Mouse (Mus musculus) limb, embryonic 13.5 days (tissue): ENCODE measurements at regions not wholly inside any gene's neighbourhood (a gene's known extent, or its start where the extent isn't known, plus 50 kb on each side); places are given as distances from the start of the nearest gene placed in this dataset.

ENCODE experiments used
- ATAC-seq: fragments of 200-750 bp; cut with Nextera tagmentation; 2 replicates; pipeline ENCODE4 v1.8.0; 2017; ENCODE audit warnings: low read depth, moderate number of reproducible peaks, moderate TSS enrichment; ENCODE audit not compliant: low FRiP score
- H3K27ac ChIP-seq: fragments of 300-500 bp; sonication (generic); 2 replicates; pipeline ENCODE4 v1.5.1; 2015; ENCODE audit warnings: inconsistent platforms, mild to moderate bottlenecking, moderate library complexity
- H3K27me3 ChIP-seq: fragments of 300-500 bp; sonication (generic); 2 replicates; pipeline ENCODE4 v1.6.1; 2015; ENCODE audit warnings: mild to moderate bottlenecking, inconsistent platforms
- H3K36me3 ChIP-seq: fragments of 300-500 bp; sonication (generic); 2 replicates; pipeline ENCODE4 v1.6.1; 2015; ENCODE audit warnings: inconsistent platforms, mild to moderate bottlenecking, moderate library complexity
- H3K4me1 ChIP-seq: fragments of 300-500 bp; sonication (generic); 2 replicates; pipeline ENCODE4 v1.6.1; 2015; ENCODE audit warnings: inconsistent platforms
- H3K4me2 ChIP-seq: fragments of 300-500 bp; sonication (generic); replicated peaks from 2 replicates; pipeline ENCODE4 v1.6.1; 2015; ENCODE audit warnings: inconsistent platforms, mild to moderate bottlenecking, moderate library complexity
- H3K4me3 ChIP-seq: fragments of 300-500 bp; sonication (generic); 2 replicates; pipeline ENCODE4 v1.5.1; 2015; ENCODE audit warnings: moderate library complexity, mild to moderate bottlenecking, inconsistent platforms
- H3K9ac ChIP-seq: fragments of 300-500 bp; sonication (generic); 2 replicates; pipeline ENCODE4 v1.6.1; 2015; ENCODE audit warnings: mild to moderate bottlenecking, inconsistent platforms
- H3K9me3 ChIP-seq: fragments of 300-500 bp; sonication (generic); 2 replicates; pipeline ENCODE4 v1.6.1; 2016; ENCODE audit warnings: inconsistent platforms
- WGBS: fragments of 180-500 bp; shearing (Covaris S2); methylation state at CpG from one replicate; pipeline ENCODE4 v1.1.7; 2015; 5-methylcytosine and 5-hydroxymethylcytosine counted together

- WGBS = 62% methylated on average over 6 of the region's 6 CpGs
- Histone ChIP-seq H3K27me3 (no peaks in the 10 kb centered on the region), H3K9me3 (no peaks in the 10 kb centered on the region), H3K4me1 (peaks cover 6% of the 10 kb centered on the region), H3K27ac (no peak overlapping the region), H3K9ac (no peak overlapping the region), H3K4me2 (no peak overlapping the region), H3K36me3 (no peaks in the 10 kb centered on the region), H3K4me3 (no peak overlapping the region)
- ATAC-seq = no peak
These were observed 192.8 kb downstream of the Ly86 start for GRCm38 (mm10) chr13:37537793-37538192.

- Histone ChIP-seq H3K36me3 (no peaks in the 10 kb centered on the region), H3K27me3 (no peaks in the 10 kb centered on the region), H3K27ac (no peak overlapping the region), H3K9ac (0 out of 2 replicates have a peak overlapping the region, but pooled peaks have one; percentile 15), H3K4me2 (no peak overlapping the region), H3K9me3 (no peaks in the 10 kb centered on the region), H3K4me3 (no peak overlapping the region), H3K4me1 (peaks cover 6% of the 10 kb centered on the region)
- 19% methylated on average over 4 of the region's 5 CpGs for WGBS
- ATAC-seq = peak; percentile 44; the same call in 1 of the 2 replicates
These were observed 196.0 kb downstream of the Ly86 start for GRCm38 (mm10) chr13:37540980-37541531.

- 9% methylated on average over 6 of the region's 6 CpGs for WGBS
- no peak overlapping the region for H3K9ac ChIP-seq
- no peaks in the 10 kb centered on the region for H3K27me3 ChIP-seq
- H3K4me3 ChIP-seq = no peak overlapping the region
- ATAC-seq = peak; percentile 32; the same call in 1 of the 2 replicates
- no peaks in the 10 kb centered on the region for H3K36me3 ChIP-seq
- H3K4me2 ChIP-seq = peak overlapping the region; percentile 30; the same call in 1 of the 2 replicates
- peaks cover 6% of the 10 kb centered on the region for H3K4me1 ChIP-seq
- no peak overlapping the region for H3K27ac ChIP-seq
- H3K9me3 ChIP-seq = no peaks in the 10 kb centered on the region
These were observed 196.7 kb downstream of the Ly86 start for GRCm38 (mm10) chr13:37541674-37542073.

GRCm38 (mm10) chr13:37542744-37543196, 197.8 kb downstream of the Ly86 start:
- no peaks in the 10 kb centered on the region for H3K27me3 ChIP-seq
- H3K9ac ChIP-seq = no peak overlapping the region
- ATAC-seq = no peak

GRCm38 (mm10) chr13:37543788-37544187, 198.8 kb downstream of the Ly86 start:
- Histone ChIP-seq H3K27me3 (no peaks in the 10 kb centered on the region), H3K4me1 (peaks cover 6% of the 10 kb centered on the region), H3K9me3 (no peaks in the 10 kb centered on the region), H3K4me2 (no peak overlapping the region), H3K4me3 (no peak overlapping the region), H3K27ac (no peak overlapping the region), H3K36me3 (no peaks in the 10 kb centered on the region), H3K9ac (no peak overlapping the region)
- 79% methylated on average over 3 of the region's 3 CpGs for WGBS
- no peak for ATAC-seq

More at GRCm38 (mm10) chr13:37542744-37543196, 197.8 kb downstream of the Ly86 start:
- H3K27ac ChIP-seq = no peak overlapping the region
- no peak overlapping the region for H3K4me2 ChIP-seq
- no peaks in the 10 kb centered on the region for H3K36me3 ChIP-seq
- H3K9me3 ChIP-seq = no peaks in the 10 kb centered on the region
- peaks cover 6% of the 10 kb centered on the region for H3K4me1 ChIP-seq
- H3K4me3 ChIP-seq = no peak overlapping the region
- WGBS = 87% methylated on average over 13 of the region's 13 CpGs

GRCm38 (mm10) chr13:37544696-37545095, 199.7 kb downstream of the Ly86 start:
- H3K4me3 ChIP-seq = no peak overlapping the region
- no peak overlapping the region for H3K9ac ChIP-seq
- H3K27me3 ChIP-seq = no peaks in the 10 kb centered on the region
- no peaks in the 10 kb centered on the region for H3K36me3 ChIP-seq
- H3K4me1 ChIP-seq = peaks cover 6% of the 10 kb centered on the region
- ATAC-seq = no peak
- H3K27ac ChIP-seq = no peak overlapping the region
- no peak overlapping the region for H3K4me2 ChIP-seq
- no peaks in the 10 kb centered on the region for H3K9me3 ChIP-seq
- 90% methylated on average over 2 of the region's 2 CpGs for WGBS

- 73% methylated on average over 3 of the region's 3 CpGs for WGBS
- H3K27ac ChIP-seq = no peak overlapping the region
- ATAC-seq = no peak
These were observed 201.5 kb downstream of the Ly86 start for GRCm38 (mm10) chr13:37546556-37546955.

GRCm38 (mm10) chr13:37550584-37550983, 205.6 kb downstream of the Ly86 start:
- Histone ChIP-seq H3K4me1 (peaks cover 10% of the 10 kb centered on the region), H3K4me3 (no peak overlapping the region), H3K36me3 (no peaks in the 10 kb centered on the region), H3K9ac (no peak overlapping the region), H3K9me3 (no peaks in the 10 kb centered on the region), H3K27ac (no peak overlapping the region), H3K27me3 (no peaks in the 10 kb centered on the region), H3K4me2 (no peak overlapping the region)
- ATAC-seq = no peak
- WGBS = 87% methylated on average over 4 of the region's 4 CpGs

More at GRCm38 (mm10) chr13:37546556-37546955, 201.5 kb downstream of the Ly86 start:
- Histone ChIP-seq H3K9ac (no peak overlapping the region), H3K36me3 (no peaks in the 10 kb centered on the region), H3K4me1 (peaks cover 5% of the 10 kb centered on the region), H3K4me2 (no peak overlapping the region), H3K9me3 (no peaks in the 10 kb centered on the region), H3K4me3 (no peak overlapping the region), H3K27me3 (no peaks in the 10 kb centered on the region)

GRCm38 (mm10) chr13:37553392-37553791, 208.4 kb downstream of the Ly86 start:
- Histone ChIP-seq H3K9me3 (no peaks in the 10 kb centered on the region), H3K9ac (no peak overlapping the region), H3K27ac (no peak overlapping the region), H3K36me3 (no peaks in the 10 kb centered on the region), H3K27me3 (no peaks in the 10 kb centered on the region), H3K4me2 (no peak overlapping the region), H3K4me3 (no peak overlapping the region), H3K4me1 (peaks cover 10% of the 10 kb centered on the region)
- 38% methylated on average over 5 of the region's 5 CpGs for WGBS
- ATAC-seq = no peak

GRCm38 (mm10) chr13:37557183-37557582, 212.2 kb downstream of the Ly86 start:
- Histone ChIP-seq H3K9ac (no peak overlapping the region), H3K9me3 (no peaks in the 10 kb centered on the region), H3K4me3 (no peak overlapping the region), H3K4me1 (peaks cover 36% of the 10 kb centered on the region), H3K27me3 (no peaks in the 10 kb centered on the region), H3K27ac (no peak overlapping the region), H3K36me3 (no peaks in the 10 kb centered on the region), H3K4me2 (no peak overlapping the region)
- WGBS = 71% methylated on average over 8 of the region's 8 CpGs
- no peak for ATAC-seq

- Histone ChIP-seq H3K9me3 (no peaks in the 10 kb centered on the region), H3K36me3 (no peaks in the 10 kb centered on the region), H3K4me3 (no peak overlapping the region), H3K4me1 (peaks cover 42% of the 10 kb centered on the region), H3K4me2 (no peak overlapping the region), H3K9ac (no peak overlapping the region), H3K27ac (no peak overlapping the region), H3K27me3 (no peaks in the 10 kb centered on the region)
- WGBS = 79% methylated on average over 5 of the region's 5 CpGs
- no peak for ATAC-seq
These were observed 212.8 kb downstream of the Ly86 start for GRCm38 (mm10) chr13:37557766-37558165.

GRCm38 (mm10) chr13:37559056-37559455, 214.0 kb downstream of the Ly86 start:
- H3K9me3 ChIP-seq = no peaks in the 10 kb centered on the region
- ATAC-seq = no peak
- H3K4me3 ChIP-seq = no peak overlapping the region
- no peak overlapping the region for H3K9ac ChIP-seq
- H3K27ac ChIP-seq = no peak overlapping the region
- H3K27me3 ChIP-seq = no peaks in the 10 kb centered on the region
- H3K4me2 ChIP-seq = no peak overlapping the region
- 48% methylated on average over 5 of the region's 5 CpGs for WGBS
- no peaks in the 10 kb centered on the region for H3K36me3 ChIP-seq
- peaks cover 38% of the 10 kb centered on the region for H3K4me1 ChIP-seq

GRCm38 (mm10) chr13:37559706-37560313, 214.8 kb downstream of the Ly86 start:
- Histone ChIP-seq H3K27me3 (no peaks in the 10 kb centered on the region), H3K9ac (no peak overlapping the region), H3K27ac (no peak overlapping the region), H3K4me3 (no peak overlapping the region), H3K4me2 (peak overlapping the region; percentile 27; the same call in 1 of the 2 replicates), H3K9me3 (no peaks in the 10 kb centered on the region), H3K4me1 (peaks cover 38% of the 10 kb centered on the region), H3K36me3 (no peaks in the 10 kb centered on the region)
- WGBS = 63% methylated on average over 7 of the region's 7 CpGs
- no peak for ATAC-seq
